Mouse (Mus musculus) gastrocnemius, postnatal 25 days (tissue): ENCODE results near the gene Anln. TPM values are rescaled to one million over a fixed set of nuclear protein-coding genes. Genes with fewer than 3 reads are reported as not detected.
A peak's percentile ranks its signal among the peaks of the same experiment; 100 is the strongest.
"Not testable (repeated sequence)": the region's sequence is repeated elsewhere in the genome, so short reads cannot be mapped to it uniquely, and the experiment has no call there.

Experiments used
- DNase-seq: peaks from one replicate; pipeline ENCODE4 v3.0.0; 2022
- long read RNA-seq, 2 experiments: library from polyadenylated mRNA; stranded (forward); transcript quantifications; one replicate each; pipeline ENCODE4 v2.0.0; 2021
- total RNA-seq, 2 experiments: library from RNA; stranded (reverse); gene quantifications; 1 replicate in 1 of 2; 2 replicates in 1 of 2; pipeline ENCODE4 v1.2.3; 2021

The Anln gene
- total RNA-seq, result 1 to 10 TPM; 1.2 to 1.4 TPM
- long read RNA-seq, experiment 1, result 0 reads
- long read RNA-seq, experiment 2, result 0 reads

- peak; percentile 90 for DNase-seq
Measured at GRCm38 (mm10) chr9:22389021-22389476, at the start of gene Anln. Anln (minus strand) TSS chr9:22389188.

- no peak for DNase-seq
Measured at GRCm38 (mm10) chr9:22434101-22434500, 45.1 kb upstream of the Anln start.

- DNase-seq, result no peak
Measured at GRCm38 (mm10) chr9:22433221-22433620, 44.2 kb upstream of the Anln start.

- DNase-seq, result no peak
Measured at GRCm38 (mm10) chr9:22430315-22430840, 41.4 kb upstream of the Anln start.

- no peak for DNase-seq
Measured at GRCm38 (mm10) chr9:22429533-22430241, 40.7 kb upstream of the Anln start.

- no peak for DNase-seq
Measured at GRCm38 (mm10) chr9:22428666-22429410, 39.9 kb upstream of the Anln start.

GRCm38 (mm10) chr9:22428028-22428665 lies 39.2 kb upstream of the Anln start:
- DNase-seq, result no peak

- no peak for DNase-seq
Measured at GRCm38 (mm10) chr9:22424719-22425118, 35.7 kb upstream of the Anln start.

GRCm38 (mm10) chr9:22424196-22424595 lies 35.2 kb upstream of the Anln start:
- no peak for DNase-seq

- no peak for DNase-seq
Measured at GRCm38 (mm10) chr9:22423507-22423906, 34.5 kb upstream of the Anln start.

GRCm38 (mm10) chr9:22422559-22422958 lies 33.6 kb upstream of the Anln start:
- no peak for DNase-seq

GRCm38 (mm10) chr9:22420491-22420890 lies 31.5 kb upstream of the Anln start:
- no peak for DNase-seq

GRCm38 (mm10) chr9:22419877-22420276 lies 30.9 kb upstream of the Anln start:
- no peak for DNase-seq

GRCm38 (mm10) chr9:22417547-22417946 lies 28.6 kb upstream of the Anln start:
- DNase-seq, result no peak

GRCm38 (mm10) chr9:22416187-22416586 lies 27.2 kb upstream of the Anln start:
- no peak for DNase-seq

GRCm38 (mm10) chr9:22411002-22411857 lies 22.2 kb upstream of the Anln start, which contains the start of gene 9530077C05Rik:
9530077C05Rik (plus strand) TSS chr9:22411513.
- peak; percentile 94 for DNase-seq

GRCm38 (mm10) chr9:22409501-22409900 lies 20.5 kb upstream of the Anln start:
- DNase-seq, result no peak

GRCm38 (mm10) chr9:22408344-22408743 lies 19.4 kb upstream of the Anln start:
- not testable (repeated sequence) for DNase-seq

GRCm38 (mm10) chr9:22407633-22408032 lies 18.6 kb upstream of the Anln start:
- not testable (repeated sequence) for DNase-seq

GRCm38 (mm10) chr9:22405414-22405813 lies 16.4 kb upstream of the Anln start:
- DNase-seq, result no peak

- not testable (repeated sequence) for DNase-seq
Measured at GRCm38 (mm10) chr9:22403501-22403900, 14.5 kb upstream of the Anln start.

- DNase-seq, result no peak
Measured at GRCm38 (mm10) chr9:22402976-22403375, 14.0 kb upstream of the Anln start.
